Mouse (Mus musculus): Measurements from ENCODE around the gene Ifi27. TPM values are rescaled to one million over a fixed set of nuclear protein-coding genes. Genes with fewer than 3 reads are reported as not detected.
"Not testable (repeated sequence)": the region's sequence is repeated elsewhere in the genome, so short reads cannot be mapped to it uniquely, and the experiment has no call there.

The Ifi27 gene
- polyA plus RNA-seq, 1 experiment, result 2.1 TPM

- TF ChIP-seq CTCF (IDR thresholded peaks at IDR 0.05; ENCODE audit: low read depth, low read length), result no peak
- TF ChIP-seq EP300 (IDR thresholded peaks at IDR 0.05; ENCODE audit: insufficient read depth, low read depth, low read length), result no peak
- no peak for TF ChIP-seq POLR2A (IDR thresholded peaks at IDR 0.05; ENCODE audit: insufficient read depth, low read length)
- Histone ChIP-seq H3K4me1 (ENCODE audit: control insufficient read depth, insufficient read depth, low read length) (no peaks in the 10 kb centered on the region), H3K9ac (ENCODE audit: low read depth, poor library complexity, severe bottlenecking) (no peak overlapping the region), H3K4me3 (ENCODE audit: low read depth, low read length) (no peak overlapping the region), H3K27me3 (ENCODE audit: control insufficient read depth, insufficient read depth, low read length, poor library complexity, severe bottlenecking) (no peaks in the 10 kb centered on the region), H3K36me3 (ENCODE audit: control insufficient read depth, insufficient read depth, low read length, poor library complexity, severe bottlenecking) (no peaks in the 10 kb centered on the region), H3K27ac (ENCODE audit: insufficient read depth, low read length) (no peak overlapping the region), H3K9me3 (replicated peaks; ENCODE audit: control insufficient read depth, insufficient read depth, low read length, poor library complexity, severe bottlenecking) (no peaks in the 10 kb centered on the region)
Measured at GRCm38 (mm10) chr12:103477461-103478015, 43.5 kb downstream of the Ifi27 start.

DNA sequence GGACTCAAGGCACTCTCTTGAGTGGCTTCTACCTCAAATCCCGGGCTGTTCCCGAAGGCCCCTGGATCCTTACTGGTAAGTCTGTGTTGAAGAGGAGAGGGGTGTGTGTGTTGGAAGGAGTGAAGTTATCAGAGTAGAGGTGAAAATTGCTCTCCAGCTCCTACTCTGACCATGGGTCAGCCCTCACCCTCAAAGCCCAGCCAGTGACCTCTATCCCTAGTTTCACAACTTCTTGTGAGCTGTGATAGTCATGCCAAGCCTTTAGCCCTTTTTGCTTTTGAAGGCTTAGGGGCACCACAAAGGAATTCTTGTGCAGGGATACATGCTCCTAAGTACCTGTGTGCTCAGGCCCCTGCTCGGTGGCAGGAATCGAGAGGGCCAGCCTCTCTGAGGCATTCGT is 47.7 kb downstream of the Ifi27 start:
- no peaks in the 10 kb centered on the region for H3K27me3 ChIP-seq (ENCODE audit: control insufficient read depth, insufficient read depth, low read length, poor library complexity, severe bottlenecking)
- H3K4me3 ChIP-seq (ENCODE audit: low read depth, low read length), result no peak overlapping the region
- H3K27ac ChIP-seq (ENCODE audit: insufficient read depth, low read length), result no peak overlapping the region
- H3K9ac ChIP-seq (ENCODE audit: low read depth, poor library complexity, severe bottlenecking), result no peak overlapping the region
- H3K9me3 ChIP-seq (replicated peaks; ENCODE audit: control insufficient read depth, insufficient read depth, low read length, poor library complexity, severe bottlenecking), result no peaks in the 10 kb centered on the region
- TF ChIP-seq POLR2A (IDR thresholded peaks at IDR 0.05; ENCODE audit: insufficient read depth, low read length) (no peak), CTCF (IDR thresholded peaks at IDR 0.05; ENCODE audit: low read depth, low read length) (no peak), EP300 (IDR thresholded peaks at IDR 0.05; ENCODE audit: insufficient read depth, low read depth, low read length) (no peak)
- H3K36me3 ChIP-seq (ENCODE audit: control insufficient read depth, insufficient read depth, low read length, poor library complexity, severe bottlenecking), result no peaks in the 10 kb centered on the region
- no peaks in the 10 kb centered on the region for H3K4me1 ChIP-seq (ENCODE audit: control insufficient read depth, insufficient read depth, low read length)

- Histone ChIP-seq H3K9me3 (replicated peaks; ENCODE audit: control insufficient read depth, insufficient read depth, low read length, poor library complexity, severe bottlenecking) (no peaks in the 10 kb centered on the region), H3K9ac (ENCODE audit: low read depth, poor library complexity, severe bottlenecking) (no peak overlapping the region), H3K27ac (ENCODE audit: insufficient read depth, low read length) (no peak overlapping the region), H3K4me1 (ENCODE audit: control insufficient read depth, insufficient read depth, low read length) (no peaks in the 10 kb centered on the region), H3K4me3 (ENCODE audit: low read depth, low read length) (no peak overlapping the region), H3K36me3 (ENCODE audit: control insufficient read depth, insufficient read depth, low read length, poor library complexity, severe bottlenecking) (no peaks in the 10 kb centered on the region), H3K27me3 (ENCODE audit: control insufficient read depth, insufficient read depth, low read length, poor library complexity, severe bottlenecking) (no peaks in the 10 kb centered on the region)
- TF ChIP-seq POLR2A (IDR thresholded peaks at IDR 0.05; ENCODE audit: insufficient read depth, low read length), result no peak
- TF ChIP-seq EP300 (IDR thresholded peaks at IDR 0.05; ENCODE audit: insufficient read depth, low read depth, low read length), result no peak
- TF ChIP-seq CTCF (IDR thresholded peaks at IDR 0.05; ENCODE audit: low read depth, low read length), result no peak
Measured at GRCm38 (mm10) chr12:103482781-103483180, 48.8 kb downstream of the Ifi27 start.

GRCm38 (mm10) chr12:103484200-103484972 is 50.4 kb downstream of the Ifi27 start:
- not testable (repeated sequence) for H3K27me3 ChIP-seq (ENCODE audit: control insufficient read depth, insufficient read depth, low read length, poor library complexity, severe bottlenecking); H3K4me3 ChIP-seq (ENCODE audit: low read depth, low read length); H3K27ac ChIP-seq (ENCODE audit: insufficient read depth, low read length); H3K9ac ChIP-seq (ENCODE audit: low read depth, poor library complexity, severe bottlenecking); H3K4me1 ChIP-seq (ENCODE audit: control insufficient read depth, insufficient read depth, low read length); H3K9me3 ChIP-seq (replicated peaks; ENCODE audit: control insufficient read depth, insufficient read depth, low read length, poor library complexity, severe bottlenecking); H3K36me3 ChIP-seq (ENCODE audit: control insufficient read depth, insufficient read depth, low read length, poor library complexity, severe bottlenecking)

DNA sequence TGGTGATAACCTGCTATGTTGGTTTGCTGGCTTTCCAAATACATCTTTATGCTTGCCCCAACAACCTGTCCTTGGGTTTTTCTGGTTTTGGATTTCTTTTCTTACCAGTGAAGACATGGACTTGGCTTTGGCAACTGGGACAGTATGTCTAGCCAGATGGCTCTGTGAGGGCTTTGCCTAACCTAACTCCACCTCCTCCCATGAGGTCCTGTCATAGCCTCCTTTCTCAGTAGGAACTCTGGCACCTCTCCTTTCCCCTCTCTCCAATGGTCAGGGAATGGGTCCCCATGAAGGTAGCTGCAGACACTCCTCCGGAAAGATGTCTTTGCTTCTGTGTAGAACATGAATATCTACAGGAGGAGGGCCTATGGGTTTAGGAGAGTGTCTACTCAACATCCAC is 52.7 kb downstream of the Ifi27 start:
- H3K36me3 ChIP-seq (ENCODE audit: control insufficient read depth, insufficient read depth, low read length, poor library complexity, severe bottlenecking), result no peaks in the 10 kb centered on the region
- no peak overlapping the region for H3K4me3 ChIP-seq (ENCODE audit: low read depth, low read length)
- no peaks in the 10 kb centered on the region for H3K9me3 ChIP-seq (replicated peaks; ENCODE audit: control insufficient read depth, insufficient read depth, low read length, poor library complexity, severe bottlenecking)
- H3K9ac ChIP-seq (ENCODE audit: low read depth, poor library complexity, severe bottlenecking), result no peak overlapping the region
- H3K27ac ChIP-seq (ENCODE audit: insufficient read depth, low read length), result no peak overlapping the region
- H3K4me1 ChIP-seq (ENCODE audit: control insufficient read depth, insufficient read depth, low read length), result no peaks in the 10 kb centered on the region
- TF ChIP-seq POLR2A (IDR thresholded peaks at IDR 0.05; ENCODE audit: insufficient read depth, low read length) (no peak), CTCF (IDR thresholded peaks at IDR 0.05; ENCODE audit: low read depth, low read length) (no peak), EP300 (IDR thresholded peaks at IDR 0.05; ENCODE audit: insufficient read depth, low read depth, low read length) (no peak)
- no peaks in the 10 kb centered on the region for H3K27me3 ChIP-seq (ENCODE audit: control insufficient read depth, insufficient read depth, low read length, poor library complexity, severe bottlenecking)

DNA sequence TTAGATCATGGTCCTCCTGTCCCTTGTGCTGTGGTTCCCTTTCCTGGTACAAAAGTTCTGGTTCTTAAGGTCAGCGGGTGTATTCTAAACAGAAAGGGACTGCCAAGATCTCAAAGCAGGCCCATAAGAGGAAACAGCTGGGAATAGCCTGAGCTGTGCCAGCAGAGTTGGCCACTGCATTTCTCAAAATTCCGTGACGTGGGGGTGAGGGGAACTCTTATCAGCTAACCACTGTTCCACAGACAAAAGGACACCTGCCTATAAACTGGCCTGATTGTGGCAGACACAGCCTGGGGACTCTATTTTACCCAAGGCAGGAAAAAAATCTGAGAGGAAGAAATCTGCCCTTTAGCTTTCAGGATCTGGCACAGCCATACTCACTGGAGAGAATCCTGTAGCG is 53.3 kb downstream of the Ifi27 start:
- Histone ChIP-seq H3K36me3 (ENCODE audit: control insufficient read depth, insufficient read depth, low read length, poor library complexity, severe bottlenecking) (no peaks in the 10 kb centered on the region), H3K27ac (ENCODE audit: insufficient read depth, low read length) (no peak overlapping the region), H3K4me3 (ENCODE audit: low read depth, low read length) (no peak overlapping the region), H3K4me1 (ENCODE audit: control insufficient read depth, insufficient read depth, low read length) (no peaks in the 10 kb centered on the region), H3K9me3 (replicated peaks; ENCODE audit: control insufficient read depth, insufficient read depth, low read length, poor library complexity, severe bottlenecking) (no peaks in the 10 kb centered on the region), H3K27me3 (ENCODE audit: control insufficient read depth, insufficient read depth, low read length, poor library complexity, severe bottlenecking) (no peaks in the 10 kb centered on the region), H3K9ac (ENCODE audit: low read depth, poor library complexity, severe bottlenecking) (no peak overlapping the region)
- no peak for TF ChIP-seq EP300 (IDR thresholded peaks at IDR 0.05; ENCODE audit: insufficient read depth, low read depth, low read length)
- TF ChIP-seq CTCF (IDR thresholded peaks at IDR 0.05; ENCODE audit: low read depth, low read length), result no peak
- no peak for TF ChIP-seq POLR2A (IDR thresholded peaks at IDR 0.05; ENCODE audit: insufficient read depth, low read length)

Measured in ES-Bruce4 (cell line).